Mouse (Mus musculus) C2C12 (cell line): ENCODE measurements around the gene Klc2. TPM values are rescaled to one million over a fixed set of nuclear protein-coding genes. Genes with fewer than 3 reads are reported as not detected.

Experiments used
- H3K27me3 ChIP-seq: one replicate; pipeline ENCODE4 v1.6.1; 2011; ENCODE audit not compliant: control insufficient read depth, insufficient read depth, insufficient read length
- H3K36me3 ChIP-seq: one replicate; pipeline ENCODE4 v1.6.1; 2011; ENCODE audit not compliant: control insufficient read depth, insufficient read depth
- H3K4me3 ChIP-seq: one replicate; pipeline ENCODE4 v1.5.1; 2011; ENCODE audit warnings: mild to moderate bottlenecking, control low read depth; ENCODE audit not compliant: poor library complexity, insufficient read depth, severe bottlenecking
- H3K79me2 ChIP-seq: one replicate; pipeline ENCODE4 v1.6.1; 2011; ENCODE audit not compliant: control insufficient read depth, insufficient read depth
- H3K79me3 ChIP-seq: one replicate; pipeline ENCODE4 v1.6.1; 2011; ENCODE audit warnings: low read depth, control low read depth
- H3ac ChIP-seq: one replicate; pipeline ENCODE3; 2011; ENCODE audit warnings: low read depth; ENCODE audit not compliant: control insufficient read depth, insufficient read length
- CEBPB ChIP-seq: IDR thresholded peaks from one replicate; pipeline ENCODE4 v1.6.1; 2011; ENCODE audit warnings: low read depth, mild to moderate bottlenecking, control low read depth, moderate library complexity
- CTCF ChIP-seq: IDR thresholded peaks from one replicate; pipeline ENCODE4 v1.5.1; 2011; ENCODE audit not compliant: control insufficient read depth, insufficient read depth, insufficient read length
- FOSL1 ChIP-seq: IDR thresholded peaks from one replicate; pipeline ENCODE4 v1.8.0; 2011; ENCODE audit warnings: mild to moderate bottlenecking, low read length; ENCODE audit not compliant: poor library complexity, insufficient read depth, severe bottlenecking
- MAX ChIP-seq: IDR thresholded peaks from one replicate; pipeline ENCODE4 v1.6.1; 2011; ENCODE audit warnings: mild to moderate bottlenecking, control low read depth
- MYOD1 ChIP-seq: IDR thresholded peaks from one replicate; pipeline ENCODE4 v1.6.1; 2011; ENCODE audit warnings: low read depth; ENCODE audit not compliant: control insufficient read depth, insufficient read length
- MYOG ChIP-seq: IDR thresholded peaks from one replicate; pipeline ENCODE4 v1.6.1; 2011; ENCODE audit not compliant: control insufficient read depth, insufficient read length; ENCODE audit errors: extremely low read depth
- USF1 ChIP-seq: IDR thresholded peaks from one replicate; pipeline ENCODE4 v1.6.1; 2011; ENCODE audit warnings: low read depth, mild to moderate bottlenecking, control low read depth, moderate library complexity
- polyA plus RNA-seq: library from polyadenylated mRNA; unstranded; fragments of >200 nt; fragmentation: generic; extraction: Trizol; gene quantifications from one replicate; pipeline ENCODE4 v1.2.1, GENCODE M21; 2012; ENCODE audit warnings: missing spikeins

Gene Klc2
- polyA plus RNA-seq, 1 experiment = 30.5 TPM

DNA sequence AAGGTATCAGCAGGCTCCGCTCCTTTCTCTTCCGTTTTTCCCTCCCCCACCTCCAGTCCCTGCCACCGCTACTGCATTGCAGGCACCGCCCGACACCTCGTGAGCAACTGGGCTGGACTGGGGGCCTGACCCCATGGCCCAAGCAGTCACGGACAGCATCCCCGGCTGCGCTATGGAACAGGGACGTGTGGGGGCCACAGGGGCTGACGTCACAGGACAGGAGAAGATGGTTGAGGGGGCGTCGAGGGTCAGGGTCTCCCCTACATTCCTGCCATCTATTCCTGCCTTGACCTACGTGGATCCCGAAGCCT, 33.6 kb downstream of the Klc2 start:
- Histone ChIP-seq H3K4me3 (peak overlapping the region; percentile 38), H3K27me3 (no peaks in the 10 kb centered on the region), H3K79me2 (peaks cover 13% of the 10 kb centered on the region), H3K36me3 (peaks cover 3% of the 10 kb centered on the region), H3ac (peak overlapping the region; percentile 64), H3K79me3 (no peaks in the 10 kb centered on the region)
- no peak for TF ChIP-seq MAX
- TF ChIP-seq MYOD1 = no peak
- TF ChIP-seq CTCF = no peak
- TF ChIP-seq CEBPB = no peak
- no peak for TF ChIP-seq USF1
- TF ChIP-seq FOSL1 = no peak
- TF ChIP-seq MYOG = no peak

DNA sequence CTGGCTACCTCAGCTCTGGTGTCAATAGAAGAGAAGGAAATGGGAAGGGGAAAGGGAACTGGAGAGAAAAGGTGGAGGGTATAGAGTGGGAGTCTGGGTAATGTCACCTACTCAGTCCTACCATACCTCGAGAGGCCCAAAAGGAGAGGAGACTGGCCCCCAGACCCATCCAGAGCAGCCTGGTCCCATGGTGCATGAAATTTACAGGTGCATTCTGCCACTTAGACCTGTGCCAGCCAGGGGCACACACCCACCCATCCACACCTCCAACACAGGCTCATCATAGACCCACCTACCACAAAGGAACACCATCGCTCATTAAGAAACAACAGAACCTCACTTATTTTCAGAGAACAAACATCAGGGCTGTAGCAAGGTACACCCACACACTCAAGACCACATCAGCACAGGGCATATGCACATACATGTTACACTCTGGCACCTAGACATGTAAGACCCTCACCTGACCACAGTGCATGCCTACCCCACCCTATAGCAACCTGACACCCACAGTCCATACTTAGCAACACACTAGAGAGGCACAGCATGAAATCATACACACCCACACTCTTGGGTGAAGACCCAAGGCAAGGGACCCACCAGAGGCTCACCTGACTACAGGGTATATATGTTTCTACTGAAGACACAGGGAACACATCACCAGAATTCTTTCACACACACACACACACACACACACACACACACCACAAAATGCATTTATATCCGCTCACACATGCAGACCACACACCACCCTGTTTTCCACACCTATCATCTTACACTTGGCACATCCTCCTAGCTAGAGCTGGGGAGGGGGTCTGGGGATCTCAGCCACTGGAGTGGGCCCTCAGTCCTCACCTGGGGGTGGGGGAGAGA, 34.2 kb downstream of the Klc2 start:
- Histone ChIP-seq H3K79me2 (peaks cover 7% of the 10 kb centered on the region), H3K36me3 (no peaks in the 10 kb centered on the region), H3K79me3 (no peaks in the 10 kb centered on the region), H3K4me3 (peak overlapping the region; percentile 38), H3K27me3 (no peaks in the 10 kb centered on the region), H3ac (peak overlapping the region; percentile 64)
- TF ChIP-seq MYOG = no peak
- TF ChIP-seq CTCF = no peak
- TF ChIP-seq MAX = no peak
- TF ChIP-seq USF1 = no peak
- no peak for TF ChIP-seq CEBPB
- no peak for TF ChIP-seq FOSL1
- TF ChIP-seq MYOD1 = no peak

DNA sequence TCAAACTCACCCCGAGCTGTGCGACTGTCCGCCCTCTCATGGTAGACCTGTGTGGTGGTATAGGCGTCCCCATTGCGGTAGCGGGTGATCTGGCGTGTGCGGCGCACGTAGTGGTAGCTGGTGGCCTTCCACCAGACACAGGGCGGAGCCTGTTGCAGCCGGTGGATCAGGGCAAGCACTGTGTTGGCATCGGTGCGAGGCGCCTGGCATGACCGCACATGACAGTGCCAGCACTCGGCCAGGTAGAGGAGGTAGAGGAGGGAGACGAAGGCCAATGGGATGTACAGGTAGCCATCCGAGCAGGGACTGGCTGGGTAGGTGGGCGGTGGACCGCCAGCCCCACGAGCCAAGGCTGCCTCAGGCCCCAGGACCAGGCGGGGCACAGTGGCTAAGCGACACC, 35.8 kb downstream of the Klc2 start:
- H3K79me3 ChIP-seq = no peaks in the 10 kb centered on the region
- H3K27me3 ChIP-seq = no peaks in the 10 kb centered on the region
- H3ac ChIP-seq = peak overlapping the region; percentile 6
- no peaks in the 10 kb centered on the region for H3K79me2 ChIP-seq
- H3K4me3 ChIP-seq = no peak overlapping the region
- TF ChIP-seq USF1 (no peak), CEBPB (no peak), MAX (no peak), MYOG (no peak), MYOD1 (no peak), FOSL1 (no peak), CTCF (no peak)
- H3K36me3 ChIP-seq = no peaks in the 10 kb centered on the region

DNA sequence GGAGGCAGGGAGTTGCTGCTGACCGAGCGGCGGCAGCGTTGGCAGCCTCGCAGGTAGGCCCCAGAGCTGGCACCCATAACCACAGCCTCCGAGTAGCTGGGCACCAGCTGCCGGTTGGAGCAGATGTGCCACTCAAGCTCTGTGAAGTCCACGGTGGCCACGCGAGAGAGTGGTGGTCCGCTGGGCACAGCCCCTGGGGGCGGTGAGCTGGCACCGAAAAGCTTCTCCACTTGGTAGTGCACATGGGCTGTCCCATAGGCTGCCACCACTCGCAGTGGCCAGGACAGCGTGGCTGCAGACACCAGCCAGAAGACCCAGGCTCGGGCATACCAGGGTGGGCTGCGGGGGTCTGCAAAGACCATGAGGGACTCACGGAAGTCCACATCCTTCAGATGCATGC, 36.4 kb downstream of the Klc2 start:
- no peaks in the 10 kb centered on the region for H3K27me3 ChIP-seq
- no peak overlapping the region for H3K4me3 ChIP-seq
- TF ChIP-seq CEBPB (no peak), MYOD1 (no peak), FOSL1 (no peak)
- no peaks in the 10 kb centered on the region for H3K79me3 ChIP-seq
- H3ac ChIP-seq = no peak overlapping the region
- H3K79me2 ChIP-seq = no peaks in the 10 kb centered on the region
- no peaks in the 10 kb centered on the region for H3K36me3 ChIP-seq

GRCm38 (mm10) chr19:5079279-5079678, 39.1 kb downstream of the Klc2 start:
- H3K79me2 ChIP-seq = no peaks in the 10 kb centered on the region
- H3K36me3 ChIP-seq = no peaks in the 10 kb centered on the region
- no peaks in the 10 kb centered on the region for H3K27me3 ChIP-seq
- no peaks in the 10 kb centered on the region for H3K79me3 ChIP-seq
- no peak overlapping the region for H3K4me3 ChIP-seq
- peak; percentile 48 for TF ChIP-seq USF1
- no peak for TF ChIP-seq MYOD1
- H3ac ChIP-seq = no peak overlapping the region

GRCm38 (mm10) chr19:5073518-5073917, 44.8 kb downstream of the Klc2 start:
- H3K79me3 ChIP-seq = no peaks in the 10 kb centered on the region
- no peaks in the 10 kb centered on the region for H3K79me2 ChIP-seq
- TF ChIP-seq MYOD1 = no peak
- no peak for TF ChIP-seq USF1
- TF ChIP-seq MYOG = no peak
- TF ChIP-seq MAX = no peak
- no peak for TF ChIP-seq CEBPB
- no peak for TF ChIP-seq FOSL1
- TF ChIP-seq CTCF = no peak
- no peak overlapping the region for H3K4me3 ChIP-seq
- no peaks in the 10 kb centered on the region for H3K27me3 ChIP-seq
- no peaks in the 10 kb centered on the region for H3K36me3 ChIP-seq
- H3ac ChIP-seq = no peak overlapping the region
